Mouse (Mus musculus) testis, adult 2 months (tissue): ENCODE data around the gene Ppp2r1b.

Source experiments
- CTCF ChIP-seq: fragments of 200-500 bp; IDR thresholded peaks from 2 replicates; pipeline ENCODE4 v1.5.1; 2012; ENCODE audit warnings: low read depth, mild to moderate bottlenecking, inconsistent platforms, low read length, moderate library complexity; ENCODE audit not compliant: control insufficient read depth, insufficient read depth, insufficient replicate concordance
- POLR2A ChIP-seq: fragments of 200-500 bp; IDR thresholded peaks from 2 replicates; pipeline ENCODE4 v1.6.1; 2012; ENCODE audit warnings: low read depth, mild to moderate bottlenecking, inconsistent platforms, low read length, moderate library complexity; ENCODE audit not compliant: control insufficient read depth

GRCm38 (mm10) chr9:50920933-50921895 is 76.1 kb downstream of the Ppp2r1b start:
- TF ChIP-seq CTCF (no peak), POLR2A (no peak)
